Mouse (Mus musculus): ENCODE measurements around the gene Slxl1. TPM values are rescaled to one million over a fixed set of nuclear protein-coding genes. Genes with fewer than 3 reads are reported as not detected.

Slxl1 gene
- total RNA-seq (2023) = not detected

DNA sequence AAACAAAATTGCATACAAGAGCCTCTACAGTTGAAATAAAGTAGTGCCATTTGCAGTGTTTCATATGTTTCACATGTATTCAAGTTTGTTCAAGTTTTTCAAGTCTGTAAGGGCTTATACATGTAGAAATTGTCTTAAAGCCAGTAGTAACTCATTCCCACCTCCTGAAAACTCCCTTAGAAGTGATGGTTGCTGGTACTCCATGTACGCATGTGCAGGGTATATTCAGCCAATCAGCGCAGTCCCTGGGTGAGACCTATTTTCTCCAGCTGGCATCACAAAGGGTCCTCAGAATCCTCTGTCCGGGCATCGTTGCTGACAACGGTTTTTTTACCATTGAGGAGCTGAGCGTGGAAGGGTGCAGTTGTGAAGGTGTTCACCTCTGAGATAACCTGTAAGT is at the start of gene Slxl1:
Gene Slxl1, plus strand, starts transcription at position 301 of the 400 bp plus-strand sequence.

All from monocyte, adult 59 days (primary cell).